Mouse (Mus musculus): Measurements from ENCODE around the gene 9130230L23Rik.

Gene 9130230L23Rik

DNA sequence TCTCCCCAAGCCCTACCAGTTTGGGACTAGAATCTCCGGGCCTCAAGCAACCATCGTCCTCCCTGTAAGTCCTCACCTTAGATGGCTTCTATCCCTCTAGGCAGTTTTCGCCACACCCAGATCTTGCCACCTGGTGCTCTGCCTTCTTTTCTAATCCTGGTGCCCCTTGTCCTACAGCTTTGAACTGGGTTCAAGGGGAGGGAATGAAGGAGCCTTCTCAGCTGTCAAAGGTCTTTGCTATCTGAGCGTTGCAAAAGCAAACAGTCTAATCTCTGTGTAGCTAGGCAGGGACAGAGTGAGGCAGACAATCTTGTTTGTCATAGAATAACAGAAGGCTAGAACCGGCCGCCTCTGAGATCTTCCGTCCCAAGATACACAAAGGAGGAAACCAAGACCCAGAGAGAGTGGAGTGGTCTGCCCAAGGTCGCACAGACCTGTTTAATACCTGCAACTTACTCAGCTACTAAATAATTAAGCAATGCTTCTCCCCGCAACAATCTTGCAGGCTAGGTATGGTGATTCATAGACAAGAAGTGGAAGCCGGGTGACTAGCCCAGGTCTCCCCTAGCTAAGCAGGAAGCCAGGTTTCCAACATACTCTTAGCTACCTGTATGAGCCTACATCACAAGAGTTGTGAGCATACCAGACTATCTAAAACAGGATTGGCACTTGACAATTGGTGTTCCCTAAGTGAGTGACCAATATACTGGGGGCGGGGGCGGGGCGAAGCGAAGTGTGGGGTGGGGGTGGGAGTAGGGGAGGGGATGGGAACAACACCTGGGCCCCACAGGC, at the start of gene 9130230L23Rik:
Gene 9130230L23Rik (minus strand): TSS at position 152 of the 792 bp plus-strand sequence.
- DNase-seq (ENCODE audit: low spot score in 2 of 2): no peak

DNA sequence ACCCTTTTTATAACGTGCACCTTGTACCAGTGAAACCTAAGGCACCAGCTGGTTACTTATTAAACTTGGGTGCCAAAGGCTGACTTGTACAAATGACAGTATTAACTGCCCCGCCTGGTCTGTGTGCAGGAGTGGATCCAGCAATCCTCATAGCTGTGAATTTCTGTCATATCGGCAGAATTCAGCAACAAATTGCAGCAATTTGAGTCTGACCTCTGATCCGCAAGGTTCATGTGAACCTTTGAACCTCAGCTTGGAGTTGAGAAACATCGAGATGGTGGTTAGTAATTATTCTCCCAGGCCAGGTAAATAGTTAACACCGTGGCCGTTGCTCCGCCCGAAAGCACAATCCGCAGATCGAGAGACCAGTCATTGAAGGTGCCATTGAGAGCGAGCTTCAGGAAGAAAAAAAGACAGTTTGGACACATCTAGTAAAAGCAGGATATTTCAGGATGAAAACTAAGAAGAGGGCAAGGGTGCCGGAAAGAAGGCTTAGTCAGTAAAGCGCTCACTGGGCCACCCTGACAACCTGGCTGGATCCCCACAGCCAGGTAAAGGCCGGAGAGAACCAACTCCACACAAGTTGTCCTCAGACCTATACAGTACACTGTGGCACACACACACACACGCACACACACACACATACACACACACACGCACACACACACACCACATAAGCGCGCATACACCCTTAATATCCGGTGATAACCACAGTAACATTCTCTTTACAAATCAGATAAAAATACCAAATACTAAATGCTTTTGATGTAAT, 48.9 kb upstream of the 9130230L23Rik start:
- no peak for DNase-seq (ENCODE audit: low spot score in 2 of 2)

DNA sequence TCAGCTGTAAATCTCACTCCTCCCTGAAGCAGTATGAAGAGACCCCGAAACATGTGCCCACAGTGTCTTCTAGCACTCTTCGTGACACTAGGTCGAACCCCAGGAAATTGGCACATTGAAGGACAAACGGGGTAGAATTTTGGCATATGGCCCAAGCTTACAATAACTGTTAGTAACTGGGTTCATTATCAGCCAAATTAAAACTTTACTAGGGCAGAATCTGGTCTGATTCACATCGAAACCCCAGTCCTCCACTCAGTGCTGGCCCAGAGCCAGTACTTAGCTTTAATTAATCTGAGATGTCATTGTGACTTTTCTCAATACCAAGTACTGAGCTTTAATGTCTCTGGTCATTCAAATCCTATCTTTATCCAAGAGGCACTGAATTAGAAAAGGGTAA, 46.8 kb upstream of the 9130230L23Rik start:
- no peak for DNase-seq (ENCODE audit: low spot score in 2 of 2)

DNA sequence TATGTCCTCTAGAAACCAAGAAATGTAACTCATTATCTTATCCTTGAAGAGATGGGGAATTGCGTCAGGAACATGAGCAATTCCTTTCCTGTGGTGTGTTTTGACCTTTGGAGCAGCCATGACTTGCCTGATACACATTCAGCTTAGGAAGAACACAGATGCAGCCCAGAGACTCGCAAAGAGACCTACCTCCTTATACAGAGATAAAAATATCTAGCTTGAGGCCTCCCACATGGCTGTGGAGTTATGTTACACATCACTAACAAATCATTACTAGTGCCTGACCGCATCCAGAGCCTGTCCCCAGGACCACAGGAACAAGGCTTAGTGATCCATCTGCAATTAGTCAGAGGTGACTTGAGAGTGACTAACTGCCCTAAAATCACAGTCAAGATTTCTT, 42.3 kb upstream of the 9130230L23Rik start:
- DNase-seq (ENCODE audit: low spot score in 2 of 2): no peak

DNA sequence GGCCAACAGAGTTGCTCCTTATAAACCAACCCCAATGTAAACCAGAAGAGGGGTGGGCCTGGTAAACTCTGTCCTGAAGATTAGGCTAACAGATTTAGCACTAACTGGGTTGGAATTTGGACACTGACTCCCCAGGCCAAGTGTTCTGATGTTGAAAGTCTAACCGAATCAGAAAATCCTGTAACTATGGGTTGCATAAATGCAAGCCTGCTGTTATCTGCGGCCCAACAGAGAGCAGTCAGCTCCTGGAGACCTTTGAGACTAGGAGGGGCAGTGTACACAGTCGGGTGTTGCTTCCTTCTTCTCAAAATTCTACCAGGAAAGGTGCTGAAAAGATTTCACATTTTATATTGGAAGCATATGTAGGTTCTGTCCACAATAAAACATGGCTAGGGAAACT, 39.8 kb upstream of the 9130230L23Rik start:
- no peak for DNase-seq (ENCODE audit: low spot score in 2 of 2)

DNA sequence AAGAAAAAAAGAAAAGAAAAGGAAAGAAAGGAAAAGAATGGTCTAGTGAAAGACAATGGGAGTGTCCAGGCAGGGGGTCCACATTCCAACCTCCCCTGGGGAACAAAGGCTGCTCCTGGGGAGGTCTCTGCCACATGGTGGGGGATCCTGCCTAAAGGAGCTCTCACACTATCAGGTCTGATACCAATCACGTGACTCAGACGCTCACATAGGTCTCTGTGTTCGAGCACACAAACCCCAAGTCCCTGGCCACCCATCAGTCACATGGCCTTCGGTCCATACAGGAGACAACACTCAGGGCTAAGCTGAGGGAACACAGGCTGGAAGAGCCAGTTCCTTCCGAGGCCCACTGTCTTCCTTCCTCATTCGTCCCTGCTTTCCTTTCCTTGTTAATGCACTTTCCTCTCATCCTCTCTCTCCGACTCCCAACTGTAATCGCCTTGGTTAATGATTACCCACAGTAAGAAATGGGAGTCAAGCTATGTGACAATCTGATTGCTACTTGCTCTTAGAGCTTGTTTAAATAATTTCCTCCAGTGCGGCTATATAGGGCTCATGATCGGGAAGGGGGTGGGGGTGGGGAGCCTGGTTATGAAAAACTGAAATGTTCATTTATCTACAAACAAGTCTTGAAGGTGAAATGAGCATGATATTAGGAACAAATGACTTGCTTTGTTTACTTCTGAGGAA, 38.7 kb upstream of the 9130230L23Rik start:
- DNase-seq (ENCODE audit: low spot score in 2 of 2): no peak

DNA sequence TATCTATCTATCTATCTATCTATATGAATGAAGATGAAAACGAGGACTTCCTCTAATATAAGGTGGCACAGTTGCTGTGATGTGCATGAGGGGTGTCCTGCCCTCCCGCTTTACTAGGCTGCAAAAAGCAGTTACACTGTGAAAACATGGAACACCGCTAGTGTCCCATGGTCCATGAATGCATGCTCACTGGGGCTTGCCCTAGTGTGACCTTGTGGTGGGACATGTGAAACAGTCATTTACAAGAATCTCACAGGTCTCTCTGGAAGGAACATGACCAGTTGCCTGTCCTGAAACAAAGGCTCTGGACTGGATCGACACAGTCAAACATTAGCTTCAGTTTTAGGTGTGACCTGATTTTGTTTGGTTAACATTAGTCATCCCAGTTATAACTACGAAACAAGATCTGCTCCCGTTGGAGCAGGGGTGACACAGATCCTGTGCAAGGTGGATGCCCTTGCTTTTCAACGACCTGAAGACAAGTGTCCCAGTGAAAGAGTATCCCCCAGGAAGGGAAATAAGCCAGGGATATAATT, 36.7 kb upstream of the 9130230L23Rik start:
- DNase-seq (ENCODE audit: low spot score in 2 of 2): no peak

DNA sequence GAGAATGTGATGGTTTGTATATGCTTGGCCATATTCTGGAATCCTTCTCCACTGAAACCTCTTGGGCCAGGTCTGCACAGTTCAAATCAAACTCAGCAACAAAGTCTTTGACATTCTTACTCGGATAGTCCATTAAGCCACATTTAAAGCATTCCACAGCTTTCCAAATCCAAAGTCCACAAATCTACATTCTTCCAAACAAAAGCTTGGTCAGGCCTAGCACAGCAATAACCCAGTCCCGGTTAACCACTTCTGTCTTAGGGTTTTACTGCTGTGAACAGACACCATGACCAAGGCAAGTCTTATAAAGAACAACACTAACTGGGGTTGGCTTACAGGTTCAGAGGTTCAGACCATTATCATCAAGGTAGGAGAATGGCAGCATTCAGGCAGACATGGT, 35.7 kb upstream of the 9130230L23Rik start:
- DNase-seq (ENCODE audit: low spot score in 2 of 2): no peak

DNA sequence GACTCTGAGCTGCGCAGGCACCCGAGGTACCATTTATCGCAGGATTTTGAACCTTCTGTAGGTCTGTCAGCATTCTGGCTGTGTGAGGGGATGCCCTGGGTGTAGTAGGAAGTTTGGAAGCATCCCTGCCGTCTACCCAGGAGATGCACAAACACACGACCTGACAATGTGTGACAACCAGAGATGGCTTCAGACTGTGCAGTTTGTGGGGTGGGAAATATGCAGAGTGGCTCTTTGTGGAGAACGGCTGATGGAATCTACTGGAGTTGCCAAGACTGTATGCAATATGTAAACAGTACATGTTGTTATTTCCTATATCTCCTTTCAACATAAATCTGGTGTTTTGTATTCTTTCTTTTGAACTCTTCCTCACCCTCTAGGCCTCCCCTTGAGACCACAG, 33.0 kb upstream of the 9130230L23Rik start:
- DNase-seq (ENCODE audit: low spot score in 2 of 2): no peak

DNA sequence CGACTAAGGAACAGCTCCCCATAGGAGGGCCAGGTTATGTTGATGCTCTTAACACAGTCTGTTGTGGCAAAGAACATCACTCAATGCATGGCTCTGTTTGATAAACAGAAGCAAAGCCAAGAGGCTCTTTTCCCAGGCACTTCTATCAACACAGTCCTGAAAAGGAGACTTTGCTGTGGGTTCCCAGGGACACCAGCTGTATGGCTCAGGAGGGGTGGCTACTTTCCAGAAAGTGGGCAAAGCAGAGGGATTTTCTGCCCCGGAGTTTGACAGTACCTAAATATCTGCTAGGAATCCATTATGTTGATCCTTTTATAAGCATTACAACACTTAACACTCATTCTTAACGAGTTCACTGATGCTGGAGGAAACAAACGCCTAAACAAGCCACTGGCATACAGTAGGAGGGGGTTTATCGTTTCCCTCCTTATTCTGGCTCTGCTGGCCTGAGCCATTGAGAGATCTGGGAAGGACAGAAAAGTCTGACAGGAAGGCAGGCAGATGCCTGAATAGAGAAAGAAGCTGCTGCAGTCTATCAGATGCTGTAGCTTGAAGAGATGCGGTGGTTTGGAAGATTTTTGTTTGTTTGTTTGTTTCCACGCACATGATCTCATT, 32.5 kb upstream of the 9130230L23Rik start:
- DNase-seq (ENCODE audit: low spot score in 2 of 2): no peak

DNA sequence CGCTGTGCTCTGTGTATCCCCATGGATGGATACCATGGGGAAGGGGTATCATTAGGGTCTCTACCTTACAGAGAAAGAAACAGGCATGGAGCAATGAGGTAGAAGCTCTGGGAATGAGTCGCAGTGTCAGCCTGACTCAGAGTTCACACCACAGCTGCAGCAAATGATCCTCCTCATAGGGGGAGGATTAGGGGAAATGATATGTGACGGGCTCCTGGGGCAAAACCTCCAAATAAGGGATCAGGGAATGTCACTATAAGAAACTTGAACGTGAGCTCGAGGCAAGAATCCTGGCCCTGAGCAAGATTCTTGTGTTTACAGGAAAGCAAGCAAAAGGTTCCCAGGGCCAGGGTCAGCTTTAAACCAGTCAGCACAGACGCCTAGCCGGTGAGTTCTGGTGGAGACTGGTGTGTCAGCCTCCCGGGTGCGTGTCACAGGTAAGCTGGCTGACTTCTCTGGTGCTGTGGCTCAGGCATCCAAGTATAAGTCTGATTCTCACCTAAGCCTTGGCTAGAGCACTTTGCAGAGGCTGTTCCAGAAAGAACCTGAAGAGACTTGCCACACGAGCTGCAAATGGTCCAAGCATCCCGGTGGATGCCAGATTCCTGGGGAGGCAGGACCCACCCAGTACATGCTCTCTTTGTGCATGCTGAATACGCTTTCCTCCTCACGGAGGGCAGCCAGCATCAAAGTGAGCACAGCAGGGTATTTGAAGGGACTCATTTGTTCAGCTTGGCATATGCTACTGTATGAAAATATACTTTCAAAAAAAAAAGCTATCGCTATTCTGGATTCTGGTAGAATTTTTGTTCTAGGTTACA, 30.5 kb upstream of the 9130230L23Rik start:
- DNase-seq (ENCODE audit: low spot score in 2 of 2): no peak

DNA sequence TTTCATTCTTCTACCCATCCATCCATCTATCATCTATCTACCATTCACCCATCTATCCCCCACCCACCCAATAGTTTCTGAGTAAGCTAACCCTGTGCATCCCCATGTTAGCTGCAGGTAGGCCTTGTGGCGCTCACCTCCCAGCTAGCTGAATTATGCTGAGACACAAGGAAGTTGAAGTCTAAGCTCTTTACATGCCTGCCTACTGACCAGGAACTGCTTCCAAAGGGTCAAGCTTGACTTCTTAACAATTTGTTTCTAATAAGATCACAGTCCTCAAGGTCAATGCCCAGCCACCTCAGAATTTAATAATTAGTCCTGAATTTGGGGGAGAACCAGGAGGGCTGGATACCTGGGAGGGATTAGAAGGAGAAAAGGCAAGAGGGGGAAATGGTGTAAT, 28.7 kb upstream of the 9130230L23Rik start:
- DNase-seq (ENCODE audit: low spot score in 2 of 2): no peak

DNA sequence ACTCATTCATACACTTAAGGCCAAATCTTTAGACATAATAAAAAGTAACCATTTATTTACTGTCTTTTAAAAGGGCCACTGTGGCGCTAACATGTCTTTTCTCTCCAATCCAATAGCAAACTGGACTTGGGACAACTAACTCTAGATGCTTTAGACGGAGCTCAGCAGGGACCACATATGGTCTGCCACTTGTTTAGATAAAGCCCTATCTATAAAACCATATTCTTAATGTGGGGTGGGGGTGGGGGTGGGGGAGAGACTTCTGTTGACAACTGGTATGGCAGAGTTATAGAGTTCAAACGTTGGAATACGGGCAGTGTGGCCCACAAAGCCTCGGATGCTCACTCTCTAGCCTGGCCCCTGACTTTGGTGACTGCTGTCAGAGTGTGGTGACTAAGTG, 27.6 kb upstream of the 9130230L23Rik start:
- no peak for DNase-seq (ENCODE audit: low spot score in 2 of 2)

DNA sequence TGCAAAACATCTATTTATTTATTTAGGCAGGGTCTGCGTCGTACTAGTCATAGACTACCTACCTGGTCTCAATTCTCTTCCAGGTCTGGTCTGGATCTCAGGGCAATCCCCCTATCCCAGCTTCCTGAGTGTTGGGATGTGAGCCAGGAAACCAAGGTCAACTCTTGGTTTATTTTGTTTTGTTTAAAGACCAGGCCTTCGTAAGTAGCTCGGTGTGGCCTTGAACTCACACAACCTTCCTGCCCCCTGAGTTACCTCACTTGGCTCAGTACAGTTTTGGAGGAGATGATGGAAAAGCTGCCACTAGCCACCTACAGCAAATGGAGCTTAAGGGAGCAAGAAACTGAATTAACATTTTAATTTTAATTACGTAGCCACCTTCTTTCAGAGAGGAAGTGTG, 24.1 kb upstream of the 9130230L23Rik start:
- no peak for DNase-seq (ENCODE audit: low spot score in 2 of 2)

DNA sequence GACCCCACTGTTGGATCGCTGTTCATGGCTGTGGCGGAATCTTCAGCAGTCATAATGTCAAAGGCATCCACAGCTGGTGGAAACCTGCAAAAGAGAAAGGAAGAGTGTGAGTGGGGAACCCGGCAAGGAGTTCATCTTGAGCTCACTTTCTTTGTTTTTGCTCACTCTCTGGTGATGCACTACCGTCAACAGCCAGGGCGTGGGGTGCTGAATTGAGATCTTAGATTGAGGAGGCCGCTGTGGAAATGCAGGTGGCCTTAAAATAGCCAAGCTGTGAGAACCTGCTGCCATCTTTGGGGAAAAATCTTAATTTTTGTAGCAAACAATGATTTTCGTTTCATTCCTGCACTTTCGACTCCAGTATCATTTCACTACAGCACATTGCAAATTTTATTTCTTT, 23.1 kb upstream of the 9130230L23Rik start:
- no peak for DNase-seq (ENCODE audit: low spot score in 2 of 2)

DNA sequence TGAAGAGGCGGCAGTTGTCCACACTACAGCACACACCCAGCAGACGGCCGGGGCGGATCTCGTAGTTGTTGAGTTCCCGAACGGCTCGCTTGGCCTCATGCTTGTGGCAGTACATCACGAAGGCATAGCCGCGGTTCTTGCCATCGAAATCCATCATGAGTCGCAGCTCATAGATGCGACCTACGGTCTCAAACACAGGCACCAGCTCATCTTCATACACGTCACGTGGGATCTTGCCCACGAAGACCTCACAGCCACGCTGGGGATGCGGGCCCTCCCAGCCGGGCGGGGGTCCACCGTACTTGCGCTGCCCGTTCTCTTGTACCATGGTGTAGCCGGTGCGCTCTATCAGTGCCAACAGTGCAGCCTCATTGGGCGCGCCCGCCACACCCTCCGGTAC, 22.7 kb upstream of the 9130230L23Rik start:
- DNase-seq (ENCODE audit: low spot score in 2 of 2): no peak

DNA sequence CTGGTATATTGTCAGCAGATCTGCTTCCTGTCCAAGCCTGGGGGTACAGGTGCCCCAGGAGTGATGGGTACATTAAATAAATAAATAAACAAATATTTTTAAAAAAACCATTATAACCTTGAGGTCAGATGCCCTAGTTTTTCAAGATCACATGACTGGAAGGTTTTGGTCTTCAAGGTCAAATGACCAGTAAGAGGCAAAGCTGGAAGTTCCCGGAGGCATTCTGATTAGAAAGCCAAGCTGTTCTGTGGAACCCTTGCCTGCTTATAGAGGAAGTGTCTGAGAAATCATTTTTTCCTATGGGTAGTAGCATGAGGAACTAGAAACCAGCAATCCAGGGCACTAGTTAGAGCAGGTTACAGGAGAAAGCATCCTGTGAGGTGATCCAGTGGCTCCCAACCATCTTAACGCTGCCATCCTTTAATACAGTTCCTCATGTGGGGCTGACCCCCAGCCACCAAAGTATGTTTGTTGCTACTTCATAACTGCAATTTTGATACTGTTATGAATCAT, 11.4 kb upstream of the 9130230L23Rik start:
- DNase-seq (ENCODE audit: low spot score in 2 of 2): no peak

DNA sequence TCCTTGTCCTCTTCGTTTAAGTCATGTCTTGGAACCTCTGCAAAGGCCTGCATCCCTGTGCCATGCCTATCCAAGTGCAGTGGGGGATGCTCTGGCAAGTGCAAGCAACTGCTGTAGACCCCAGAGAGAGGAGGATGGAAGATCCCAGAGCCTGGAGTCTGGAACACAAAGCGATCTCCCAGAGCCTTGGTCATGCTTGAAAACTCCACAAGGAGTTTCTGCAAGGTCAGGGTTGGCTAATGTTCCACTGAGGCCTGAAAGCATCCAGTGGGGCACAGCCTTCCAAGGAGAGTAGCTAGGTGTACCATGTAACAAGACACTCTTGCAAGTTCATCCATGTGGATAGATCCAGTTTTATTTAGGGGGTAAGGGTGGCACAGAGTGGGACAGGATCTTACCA, 10.4 kb upstream of the 9130230L23Rik start:
- no peak for DNase-seq (ENCODE audit: low spot score in 2 of 2)

DNA sequence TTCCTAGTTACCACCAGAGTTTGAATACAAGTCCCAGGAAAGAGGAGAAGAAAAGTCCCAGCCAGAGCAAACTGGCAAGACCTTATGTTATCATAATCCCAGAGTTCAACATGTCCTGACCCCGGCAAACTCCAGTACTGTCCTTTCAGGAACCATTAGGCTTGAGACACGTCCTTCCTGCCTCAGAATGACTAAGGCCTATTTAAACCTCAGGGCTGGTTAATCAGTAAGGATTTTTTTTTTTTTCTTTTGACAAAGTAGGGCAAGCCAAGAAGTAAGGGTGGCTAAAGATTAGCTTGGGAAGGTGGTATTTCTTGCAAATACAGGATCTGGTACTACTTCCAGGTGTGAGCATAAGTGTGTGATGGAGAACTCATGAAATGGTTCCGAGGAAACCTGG, 9.9 kb upstream of the 9130230L23Rik start:
- no peak for DNase-seq (ENCODE audit: low spot score in 2 of 2)

DNA sequence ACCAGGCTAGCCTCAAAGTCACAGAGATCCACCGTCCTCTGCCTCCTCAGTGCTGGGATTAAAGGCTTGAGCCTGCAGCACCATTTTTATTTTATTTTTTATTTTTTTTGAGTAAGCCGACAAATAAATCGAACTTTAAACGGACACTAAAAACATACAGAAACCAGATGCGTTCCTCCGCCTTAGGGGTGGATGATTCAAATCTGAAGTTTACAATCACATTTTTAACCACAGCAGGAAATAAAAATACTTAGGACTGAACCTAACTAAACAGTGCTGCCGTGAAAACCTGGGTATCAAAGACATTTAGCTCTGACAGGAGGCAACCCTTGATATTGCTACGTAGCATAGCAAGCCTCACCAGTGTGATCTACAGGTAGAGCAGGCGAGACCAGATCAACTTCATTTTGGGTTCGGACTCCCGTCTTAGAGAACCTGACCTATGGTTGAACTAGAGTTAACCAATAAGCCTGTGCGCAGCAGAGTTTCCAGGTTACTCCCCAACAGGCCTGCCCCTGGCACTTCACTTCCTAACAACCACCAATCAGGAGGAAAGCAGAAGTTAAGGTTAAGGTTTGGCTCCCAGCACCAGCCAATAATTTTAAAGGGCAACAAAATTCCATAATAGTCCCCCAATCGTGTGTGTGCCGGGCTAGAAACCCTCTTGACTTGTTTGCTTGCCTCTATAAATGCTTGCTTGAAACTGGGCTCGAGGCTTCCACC, 4.3 kb upstream of the 9130230L23Rik start:
- no peak for DNase-seq (ENCODE audit: low spot score in 2 of 2)

Data from spleen, postnatal 10 days (tissue).